Mouse (Mus musculus): Measurements from ENCODE around the gene Atp13a3.
"Not testable (repeated sequence)": the region's sequence is repeated elsewhere in the genome, so short reads cannot be mapped to it uniquely, and the experiment has no call there.

The Atp13a3 gene

GRCm38 (mm10) chr16:30405925-30406670, at the start of gene Atp13a3:
Atp13a3 (minus strand) TSS chr16:30405975.
- no peak for DNase-seq (ENCODE audit: low read depth, low spot score)

- DNase-seq (ENCODE audit: low read depth, low spot score), result no peak
Observed at GRCm38 (mm10) chr16:30453213-30453975, 47.6 kb upstream of the Atp13a3 start.

GRCm38 (mm10) chr16:30451174-30451573, 45.4 kb upstream of the Atp13a3 start:
- not testable (repeated sequence) for DNase-seq (ENCODE audit: low read depth, low spot score)

- DNase-seq (ENCODE audit: low read depth, low spot score), result no peak
Observed at GRCm38 (mm10) chr16:30449017-30449416, 43.2 kb upstream of the Atp13a3 start.

GRCm38 (mm10) chr16:30448169-30448568, 42.4 kb upstream of the Atp13a3 start:
- no peak for DNase-seq (ENCODE audit: low read depth, low spot score)

GRCm38 (mm10) chr16:30447642-30448041, 41.9 kb upstream of the Atp13a3 start:
- no peak for DNase-seq (ENCODE audit: low read depth, low spot score)

GRCm38 (mm10) chr16:30443411-30443810, 37.6 kb upstream of the Atp13a3 start:
- no peak for DNase-seq (ENCODE audit: low read depth, low spot score)

GRCm38 (mm10) chr16:30442451-30442850, 36.7 kb upstream of the Atp13a3 start:
- no peak for DNase-seq (ENCODE audit: low read depth, low spot score)

- DNase-seq (ENCODE audit: low read depth, low spot score), result no peak
Observed at GRCm38 (mm10) chr16:30441409-30441808, 35.6 kb upstream of the Atp13a3 start.

- DNase-seq (ENCODE audit: low read depth, low spot score), result no peak
Observed at GRCm38 (mm10) chr16:30439841-30440240, 34.1 kb upstream of the Atp13a3 start.

- DNase-seq (ENCODE audit: low read depth, low spot score), result no peak
Observed at GRCm38 (mm10) chr16:30439411-30439810, 33.6 kb upstream of the Atp13a3 start.

GRCm38 (mm10) chr16:30436276-30436675, 30.5 kb upstream of the Atp13a3 start:
- DNase-seq (ENCODE audit: low read depth, low spot score), result peak; percentile 51

- no peak for DNase-seq (ENCODE audit: low read depth, low spot score)
Observed at GRCm38 (mm10) chr16:30435393-30435792, 29.6 kb upstream of the Atp13a3 start.

GRCm38 (mm10) chr16:30433148-30433547, 27.4 kb upstream of the Atp13a3 start:
- DNase-seq (ENCODE audit: low read depth, low spot score), result no peak

GRCm38 (mm10) chr16:30432111-30432510, 26.3 kb upstream of the Atp13a3 start:
- no peak for DNase-seq (ENCODE audit: low read depth, low spot score)

- no peak for DNase-seq (ENCODE audit: low read depth, low spot score)
Observed at GRCm38 (mm10) chr16:30430512-30431088, 24.8 kb upstream of the Atp13a3 start.

GRCm38 (mm10) chr16:30428753-30429260, 23.0 kb upstream of the Atp13a3 start:
- DNase-seq (ENCODE audit: low read depth, low spot score), result no peak

- DNase-seq (ENCODE audit: low read depth, low spot score), result no peak
Observed at GRCm38 (mm10) chr16:30427466-30427865, 21.7 kb upstream of the Atp13a3 start.

- DNase-seq (ENCODE audit: low read depth, low spot score), result no peak
Observed at GRCm38 (mm10) chr16:30427003-30427402, 21.2 kb upstream of the Atp13a3 start.

- DNase-seq (ENCODE audit: low read depth, low spot score), result peak; percentile 45
Observed at GRCm38 (mm10) chr16:30425980-30426379, 20.2 kb upstream of the Atp13a3 start.

- no peak for DNase-seq (ENCODE audit: low read depth, low spot score)
Observed at GRCm38 (mm10) chr16:30424053-30424452, 18.3 kb upstream of the Atp13a3 start.

GRCm38 (mm10) chr16:30416707-30417106, 10.9 kb upstream of the Atp13a3 start:
- no peak for DNase-seq (ENCODE audit: low read depth, low spot score)

Measured in ES-CJ7 (cell line).